Mouse (Mus musculus) forebrain, postnatal 0 days (tissue): ENCODE results near the gene Plek2. TPM values are rescaled to one million over a fixed set of nuclear protein-coding genes. Genes with fewer than 3 reads are reported as not detected.

Experiments
- ATAC-seq: fragments of 200-750 bp; cut with Nextera tagmentation; 2 replicates; pipeline ENCODE4 v1.8.0; 2017; ENCODE audit warnings: mild to moderate bottlenecking, moderate library complexity
- DNase-seq: peaks from one replicate; pipeline ENCODE4 v3.0.0-alpha.2; 2015
- H3K27ac ChIP-seq: fragments of 300-500 bp; sonication (generic); 2 replicates; pipeline ENCODE4 v1.5.1; 2014; ENCODE audit warnings: low read depth, mild to moderate bottlenecking, antibody characterized with exemption, low read length, moderate library complexity, mixed read lengths
- H3K27me3 ChIP-seq: fragments of 300-500 bp; sonication (generic); 2 replicates; pipeline ENCODE4 v1.6.1; 2014; ENCODE audit warnings: mild to moderate bottlenecking, low read length, mixed read lengths; ENCODE audit not compliant: insufficient read depth
- H3K36me3 ChIP-seq: fragments of 300-500 bp; sonication (generic); 2 replicates; pipeline ENCODE4 v1.6.1; 2014; ENCODE audit warnings: mild to moderate bottlenecking, moderate library complexity; ENCODE audit not compliant: insufficient read depth
- H3K4me1 ChIP-seq: fragments of 300-500 bp; sonication (generic); 2 replicates; pipeline ENCODE4 v1.6.1; 2014; ENCODE audit warnings: antibody characterized with exemption; ENCODE audit not compliant: insufficient read depth
- H3K4me2 ChIP-seq: fragments of 300-500 bp; sonication (generic); 2 replicates; pipeline ENCODE4 v1.6.1; 2014; ENCODE audit warnings: low read depth, mild to moderate bottlenecking, moderate library complexity
- H3K4me3 ChIP-seq: fragments of 300-500 bp; sonication (generic); 2 replicates; pipeline ENCODE4 v1.5.1; 2014; ENCODE audit warnings: low read depth, low read length, mixed read lengths
- H3K9ac ChIP-seq: fragments of 300-500 bp; sonication (generic); 2 replicates; pipeline ENCODE4 v1.6.1; 2014; ENCODE audit warnings: mild to moderate bottlenecking
- H3K9me3 ChIP-seq: fragments of 300-500 bp; sonication (generic); 2 replicates; pipeline ENCODE4 v1.6.1; 2016; ENCODE audit warnings: low read length
- CTCF ChIP-seq: sonication (generic); IDR thresholded peaks from 2 replicates; pipeline ENCODE4 v1.5.1; 2016; ENCODE audit warnings: antibody characterized with exemption, control low read depth, low read depth
- WGBS: fragments of 180-500 bp; shearing (Covaris S2); extraction: QIAGEN DNeasy Blood & Tissue Kit; methylation state at CpG from one replicate; pipeline ENCODE4 v1.1.7; 2014; 5-methylcytosine and 5-hydroxymethylcytosine counted together
- polyA plus RNA-seq: library from polyadenylated mRNA; unstranded; fragments of >200 nt; fragmentation: Nextera tagmentation; extraction: Ambion mirVana; gene quantifications from 2 replicates; pipeline ENCODE4 v1.2.1, GENCODE M21; 2015
- total RNA-seq: library from RNA; depleted of rRNA; stranded (reverse); fragments of >200 nt; gene quantifications from 2 replicates; pipeline ENCODE4 v1.2.3, GENCODE M21; 2014; rRNA removed

Gene Plek2
- total and polyA plus RNA-seq, 2 experiments from 2014 or later = 1.1 to 2.7 TPM

- H3K4me1 ChIP-seq = peaks cover 8% of the 10 kb centered on the region
- H3K9me3 ChIP-seq = no peaks in the 10 kb centered on the region
- TF ChIP-seq CTCF = no peak
- ATAC-seq (peak; percentile 32), DNase-seq (no peak)
- H3K9ac ChIP-seq = peak overlapping the region; percentile 72
- H3K36me3 ChIP-seq = no peaks in the 10 kb centered on the region
- H3K27me3 ChIP-seq = no peaks in the 10 kb centered on the region
- whole genome bisulfite sequencing = 1% methylated on average over 30 of the region's 30 CpGs
- H3K4me2 ChIP-seq = peak overlapping the region; percentile 76
- H3K4me3 ChIP-seq = peak overlapping the region; percentile 68
- peak overlapping the region; percentile 80 for H3K27ac ChIP-seq
These were observed 45.8 kb downstream of the Plek2 start for GRCm38 (mm10) chr12:78860921-78861495.

DNA sequence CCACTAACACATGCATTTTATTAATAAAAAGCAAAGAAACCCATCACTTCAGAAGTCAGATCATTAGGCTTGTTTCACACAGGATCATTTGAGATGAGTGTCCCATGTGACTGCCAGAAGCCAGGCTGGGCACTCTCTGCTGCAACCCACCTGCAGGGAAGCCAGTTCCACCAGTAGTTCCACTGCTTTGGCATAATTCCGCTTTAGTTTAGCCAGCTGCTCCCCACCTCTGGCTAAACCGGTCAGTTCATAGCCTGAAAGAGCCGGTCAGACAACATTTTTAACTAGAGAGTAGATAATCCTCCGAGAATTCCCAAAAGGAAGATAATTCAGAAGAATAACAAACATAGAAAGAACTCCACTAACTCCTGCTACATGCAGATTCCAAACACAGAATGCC is 58.5 kb downstream of the Plek2 start:
- no peak overlapping the region for H3K9ac ChIP-seq
- ATAC-seq = no peak
- no peak overlapping the region for H3K4me2 ChIP-seq
- no peak overlapping the region for H3K4me3 ChIP-seq
- H3K4me1 ChIP-seq = no peaks in the 10 kb centered on the region
- H3K36me3 ChIP-seq = peaks cover 42% of the 10 kb centered on the region
- no peaks in the 10 kb centered on the region for H3K27me3 ChIP-seq
- no peak for DNase-seq
- WGBS = 97% methylated on average over 4 of the region's 4 CpGs
- H3K27ac ChIP-seq = no peak overlapping the region
- no peak for TF ChIP-seq CTCF
- H3K9me3 ChIP-seq = no peaks in the 10 kb centered on the region

- no peaks in the 10 kb centered on the region for H3K9me3 ChIP-seq
- H3K9ac ChIP-seq = no peak overlapping the region
- DNase-seq = no peak
- no peaks in the 10 kb centered on the region for H3K4me1 ChIP-seq
- H3K36me3 ChIP-seq = peaks cover 51% of the 10 kb centered on the region
- no peak for TF ChIP-seq CTCF
- 93% methylated on average over 1 of the region's 1 CpGs for WGBS
- no peak overlapping the region for H3K4me3 ChIP-seq
- no peak overlapping the region for H3K27ac ChIP-seq
- no peak for ATAC-seq
- H3K4me2 ChIP-seq = no peak overlapping the region
- no peaks in the 10 kb centered on the region for H3K27me3 ChIP-seq
These were observed 64.3 kb downstream of the Plek2 start for GRCm38 (mm10) chr12:78842429-78842828.

- peaks cover 57% of the 10 kb centered on the region for H3K36me3 ChIP-seq
These were observed 66.9 kb downstream of the Plek2 start for GRCm38 (mm10) chr12:78839906-78840305.

More at GRCm38 (mm10) chr12:78839906-78840305, 66.9 kb downstream of the Plek2 start:
- no peak for DNase-seq
- ATAC-seq = no peak
- Histone ChIP-seq H3K9me3 (no peaks in the 10 kb centered on the region), H3K4me3 (no peak overlapping the region), H3K4me1 (no peaks in the 10 kb centered on the region), H3K27me3 (no peaks in the 10 kb centered on the region), H3K4me2 (no peak overlapping the region), H3K27ac (no peak overlapping the region), H3K9ac (no peak overlapping the region)
- no peak for TF ChIP-seq CTCF
- 72% methylated on average over 4 of the region's 4 CpGs for whole genome bisulfite sequencing

Other genes with a start within 250 kb of the Plek2 start
- 0.77 TPM in 1 of 2 replicates, not detected in the other for gene Fam71d, start 215.4 kb downstream of the Plek2 start, total RNA-seq
- not detected in 2 replicates for gene Fam71d, start 215.4 kb downstream of the Plek2 start, polyA plus RNA-seq
- gene Mpp5, start 158.1 kb downstream of the Plek2 start, total RNA-seq = 11.8 and 14.7 TPM in 2 replicates
- gene Mpp5, start 158.1 kb downstream of the Plek2 start, polyA plus RNA-seq = 4.9 and 10.8 TPM in 2 replicates
- gene Atp6v1d, start 45.3 kb downstream of the Plek2 start, total RNA-seq = 83.8 and 91.3 TPM in 2 replicates
- gene Atp6v1d, start 45.3 kb downstream of the Plek2 start, polyA plus RNA-seq = 162 and 194 TPM in 2 replicates
- 56.6 and 84.5 TPM in 2 replicates for gene Eif2s1, start 45.1 kb downstream of the Plek2 start, total RNA-seq
- 98.4 and 111 TPM in 2 replicates for gene Eif2s1, start 45.1 kb downstream of the Plek2 start, polyA plus RNA-seq
- 111 and 153 TPM in 2 replicates for gene Tmem229b, start 100.7 kb upstream of the Plek2 start, total RNA-seq
- 47.5 and 54.8 TPM in 2 replicates for gene Tmem229b, start 100.7 kb upstream of the Plek2 start, polyA plus RNA-seq
- 3.8 and 4.8 TPM in 2 replicates for gene Plekhh1, start 122.2 kb upstream of the Plek2 start, total RNA-seq
- 0.47 and 0.86 TPM in 2 replicates for gene Plekhh1, start 122.2 kb upstream of the Plek2 start, polyA plus RNA-seq
- 14.0 and 15.5 TPM in 2 replicates for gene Pigh, start 182.7 kb upstream of the Plek2 start, total RNA-seq
- 6.9 and 12.7 TPM in 2 replicates for gene Pigh, start 182.7 kb upstream of the Plek2 start, polyA plus RNA-seq
- gene Arg2, start 223.8 kb upstream of the Plek2 start, total RNA-seq = 15.9 and 16.1 TPM in 2 replicates
- 19.6 and 22.7 TPM in 2 replicates for gene Arg2, start 223.8 kb upstream of the Plek2 start, polyA plus RNA-seq